Mouse (Mus musculus): ENCODE results near the gene Nol11.
"Not testable (repeated sequence)": the region's sequence is repeated elsewhere in the genome, so short reads cannot be mapped to it uniquely, and the experiment has no call there.

Nol11 gene

GRCm38 (mm10) chr11:107154431-107154830 lies 34.8 kb downstream of the Nol11 start:
- no peak for DNase-seq

GRCm38 (mm10) chr11:107153645-107154044 lies 35.5 kb downstream of the Nol11 start:
- no peak for DNase-seq

- peak; percentile 40 for DNase-seq
Observed at GRCm38 (mm10) chr11:107151809-107152208, 37.4 kb downstream of the Nol11 start.

GRCm38 (mm10) chr11:107143956-107144355 lies 45.2 kb downstream of the Nol11 start:
- not testable (repeated sequence) for DNase-seq

GRCm38 (mm10) chr11:107142382-107142781 lies 46.8 kb downstream of the Nol11 start:
- no peak for DNase-seq

- no peak for DNase-seq
Observed at GRCm38 (mm10) chr11:107140756-107141155, 48.4 kb downstream of the Nol11 start.

- peak; percentile 42 for DNase-seq
Observed at GRCm38 (mm10) chr11:107138633-107139032, 50.5 kb downstream of the Nol11 start.

GRCm38 (mm10) chr11:107137593-107137992 lies 51.6 kb downstream of the Nol11 start:
- no peak for DNase-seq

GRCm38 (mm10) chr11:107136458-107136857 lies 52.7 kb downstream of the Nol11 start:
- DNase-seq: not testable (repeated sequence)

- no peak for DNase-seq
Observed at GRCm38 (mm10) chr11:107135741-107136140, 53.4 kb downstream of the Nol11 start.

- peak; percentile 38 for DNase-seq
Observed at GRCm38 (mm10) chr11:107132426-107132825, 56.8 kb downstream of the Nol11 start.

- DNase-seq: peak; percentile 92
Observed at GRCm38 (mm10) chr11:107131749-107132421, 57.3 kb downstream of the Nol11 start, which contains the start of gene Bptf. Bptf (minus strand) TSS chr11:107132127.

GRCm38 (mm10) chr11:107130879-107131748 lies 58.1 kb downstream of the Nol11 start:
- DNase-seq: peak; percentile 78

- DNase-seq: no peak
Observed at GRCm38 (mm10) chr11:107130221-107130788, 58.9 kb downstream of the Nol11 start.

GRCm38 (mm10) chr11:107129641-107130040 lies 59.5 kb downstream of the Nol11 start:
- DNase-seq: no peak

- DNase-seq: not testable (repeated sequence)
Observed at GRCm38 (mm10) chr11:107126716-107127115, 62.5 kb downstream of the Nol11 start.

- no peak for DNase-seq
Observed at GRCm38 (mm10) chr11:107125011-107125410, 64.2 kb downstream of the Nol11 start.

- DNase-seq: peak; percentile 73
Observed at GRCm38 (mm10) chr11:107124327-107124731, 64.9 kb downstream of the Nol11 start.

- no peak for DNase-seq
Observed at GRCm38 (mm10) chr11:107117789-107118188, 71.4 kb downstream of the Nol11 start.

Data from lung, postnatal 10 days (tissue).